Mouse (Mus musculus) leukemia stem cell, adult 10-12 weeks (primary cell): Measurements from ENCODE around the gene Lrrc63. TPM values are rescaled to one million over a fixed set of nuclear protein-coding genes. Genes with fewer than 3 reads are reported as not detected.

Experiments used
- polyA plus RNA-seq: library from polyadenylated mRNA; stranded (reverse); fragments of >175 nt; gene quantifications from 2 replicates; pipeline ENCODE4 v1.2.3, GENCODE M21; 2012; ENCODE audit warnings: low replicate concordance

Lrrc63 gene
- not detected in 2 replicates for polyA plus RNA-seq

DNA sequence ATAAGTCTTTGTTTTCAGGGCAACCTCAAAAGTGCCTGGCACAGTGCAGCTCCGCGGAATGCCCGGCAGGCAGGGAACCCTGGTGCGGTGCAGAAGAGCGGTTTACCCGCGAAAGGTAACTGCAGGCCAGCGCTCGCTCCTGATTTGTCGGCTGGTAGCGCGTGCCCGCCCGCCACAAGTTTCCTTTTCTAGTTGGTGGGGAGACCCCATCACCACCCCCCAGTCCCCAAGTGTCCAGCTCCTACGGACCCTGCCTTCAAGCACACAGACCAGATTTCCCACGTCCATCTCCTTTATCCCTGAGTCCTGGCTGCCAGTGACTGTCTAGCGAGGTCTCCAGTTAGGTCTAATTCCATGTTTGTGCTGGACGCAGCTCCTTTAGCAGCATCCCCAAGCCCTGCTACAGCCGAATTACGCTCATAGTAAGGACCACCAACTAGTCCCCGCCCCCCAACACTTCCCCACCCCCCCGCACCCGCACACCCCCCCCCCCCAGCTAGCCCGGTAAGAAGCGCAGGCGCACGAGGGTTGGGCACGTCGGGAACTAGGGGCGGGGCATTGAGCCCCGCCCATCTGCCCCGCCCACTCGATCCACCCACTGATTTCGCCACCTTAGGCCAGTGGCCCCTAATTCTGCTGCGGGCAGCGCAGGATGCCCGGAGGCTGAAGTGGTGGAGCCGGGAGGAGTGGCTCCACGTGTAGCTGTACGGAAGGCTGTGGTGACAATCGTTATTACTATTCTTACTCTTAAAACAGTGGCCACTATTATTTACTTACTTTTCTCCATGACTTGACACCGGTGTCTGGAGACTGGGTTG is at the start of gene Lrrc63, which contains the start of gene Lcp1:
TSS of gene Lrrc63 (minus strand) at position 381 of the 818 bp plus-strand sequence.
TSS of gene Lcp1 (plus strand) at position 601 of the 818 bp plus-strand sequence.

Other genes starting within 250 kb of the Lrrc63 start
- 8.0 and 26.8 TPM in 2 replicates for gene Lrch1, start 183.0 kb downstream of the Lrrc63 start, polyA plus RNA-seq
- gene Rubcnl, start 114.9 kb downstream of the Lrrc63 start, polyA plus RNA-seq, result 0.47 and 0.48 TPM in 2 replicates
- 5.7 and 15.0 TPM in 2 replicates for gene Lcp1, start 220 bp upstream of the Lrrc63 start, polyA plus RNA-seq
- gene Cpb2, start 111.4 kb upstream of the Lrrc63 start, polyA plus RNA-seq, result not detected in 2 replicates
- gene Zc3h13, start 153.5 kb upstream of the Lrrc63 start, polyA plus RNA-seq, result 13.7 and 19.8 TPM in 2 replicates